Mouse (Mus musculus) kidney, postnatal 4 days (tissue): ENCODE measurements around the gene Sart1.
"Not testable (repeated sequence)": the region's sequence is repeated elsewhere in the genome, so short reads cannot be mapped to it uniquely, and the experiment has no call there.

Experiments used
- DNase-seq, 2 experiments: peaks; one replicate each; pipeline ENCODE4 v3.0.0; 2021; ENCODE audit warnings: mixed read lengths in 2 of 2

Sart1 gene

DNA sequence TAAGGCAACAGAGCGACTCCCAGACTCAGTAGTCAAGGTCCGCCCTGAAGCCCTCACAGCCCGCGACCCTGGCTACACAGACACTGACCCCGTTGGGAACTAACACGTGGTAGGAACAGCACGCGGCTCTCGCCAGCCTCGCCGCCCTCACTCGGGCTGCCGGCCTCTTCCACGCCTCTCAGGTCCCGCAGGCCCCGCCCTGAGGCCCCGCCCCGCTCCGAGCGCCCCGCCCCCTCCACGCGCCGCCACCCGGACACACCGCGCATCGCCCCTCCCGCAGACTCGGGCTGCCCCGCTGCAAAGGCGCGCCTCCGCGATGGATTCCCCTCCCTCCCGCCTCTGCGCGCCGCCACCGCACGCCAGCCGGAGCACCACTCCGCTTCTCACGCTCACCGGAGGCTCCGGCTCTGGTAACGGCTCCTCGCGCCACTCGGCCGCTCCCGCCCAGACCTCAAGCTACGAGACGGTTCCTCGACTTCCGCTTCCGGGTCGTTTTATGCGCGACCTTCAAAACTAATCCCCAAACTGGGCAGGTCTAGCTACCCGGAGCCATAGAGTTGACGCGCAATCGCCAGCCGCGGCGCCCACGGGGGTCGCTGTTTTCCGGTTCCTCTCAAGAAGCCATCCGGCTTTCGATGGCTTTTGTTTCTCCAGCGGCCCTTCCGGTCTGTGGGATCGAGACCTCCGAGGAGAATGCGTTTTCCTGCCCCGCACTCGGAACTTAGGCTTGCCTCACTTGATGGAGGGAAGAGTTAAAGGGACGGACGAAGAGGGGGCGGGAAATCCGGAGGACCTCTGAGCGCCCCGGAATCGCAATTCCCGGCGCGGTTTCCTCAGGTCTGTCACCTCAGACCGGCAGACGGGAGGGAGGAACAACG lies 22.1 kb downstream of the Sart1 start, which contains the start of gene Eif1ad:
Gene Eif1ad (plus strand): TSS at position 567 of the 878 bp plus-strand sequence.
- peak; percentile 97 to 98 for DNase-seq

DNA sequence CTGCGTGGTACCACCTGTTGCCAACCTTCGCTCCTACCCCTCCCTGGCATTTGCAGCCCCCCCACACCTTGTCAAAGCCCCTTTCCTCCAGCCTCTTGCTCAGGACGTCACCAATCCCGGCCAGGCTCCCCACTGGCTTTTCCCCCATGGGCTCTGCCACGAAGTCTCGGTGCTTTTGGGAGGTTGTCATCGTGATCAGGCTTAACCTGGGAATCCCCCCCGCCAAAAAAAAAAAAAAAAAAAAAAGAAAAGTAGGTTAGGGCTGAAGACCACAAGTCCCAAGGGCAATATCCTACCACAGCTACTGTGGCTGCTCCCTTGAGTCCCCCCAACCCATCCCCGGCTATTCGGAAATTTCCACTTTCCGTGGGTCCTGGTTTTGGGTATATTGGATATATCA lies 22.8 kb downstream of the Sart1 start:
- DNase-seq: no peak

DNA sequence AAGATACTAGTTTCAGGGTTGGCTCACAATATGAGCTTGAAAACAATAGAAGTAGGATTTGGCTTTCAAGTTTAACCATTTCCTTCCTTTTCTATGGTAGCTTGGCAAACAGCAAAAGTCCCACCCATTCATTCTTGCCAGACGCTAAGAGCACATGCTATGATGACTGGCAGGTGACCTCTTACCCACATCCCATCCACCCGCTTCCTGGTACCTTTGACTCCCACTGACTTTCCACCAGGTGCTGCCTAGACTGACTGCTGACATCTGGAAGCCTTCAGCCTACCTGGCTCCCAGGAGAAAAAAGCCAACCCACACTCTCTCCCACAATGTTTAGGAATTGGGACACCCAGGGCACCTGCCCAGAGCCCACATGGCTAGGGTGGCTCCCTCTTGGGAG lies 24.4 kb downstream of the Sart1 start:
- no peak for DNase-seq

DNA sequence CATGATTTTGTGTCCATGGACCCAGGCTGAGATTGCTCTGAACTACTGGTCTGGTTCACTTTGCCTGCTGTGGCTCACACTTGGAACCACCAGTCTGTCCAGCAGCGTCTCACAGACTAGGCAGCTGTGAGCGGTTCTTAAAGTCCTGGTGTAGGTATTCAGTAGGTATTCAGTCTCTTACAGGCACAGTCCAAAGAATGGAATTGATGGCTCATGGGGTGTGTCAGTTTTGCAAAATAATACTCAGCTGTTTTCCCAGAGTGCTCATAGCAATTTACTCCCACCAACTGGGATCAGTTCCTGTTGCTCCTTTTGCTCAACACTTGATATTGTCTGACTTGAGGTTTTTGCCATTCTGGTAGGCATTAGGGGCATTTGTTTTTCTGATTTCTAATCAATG lies 26.3 kb downstream of the Sart1 start:
- no peak for DNase-seq

DNA sequence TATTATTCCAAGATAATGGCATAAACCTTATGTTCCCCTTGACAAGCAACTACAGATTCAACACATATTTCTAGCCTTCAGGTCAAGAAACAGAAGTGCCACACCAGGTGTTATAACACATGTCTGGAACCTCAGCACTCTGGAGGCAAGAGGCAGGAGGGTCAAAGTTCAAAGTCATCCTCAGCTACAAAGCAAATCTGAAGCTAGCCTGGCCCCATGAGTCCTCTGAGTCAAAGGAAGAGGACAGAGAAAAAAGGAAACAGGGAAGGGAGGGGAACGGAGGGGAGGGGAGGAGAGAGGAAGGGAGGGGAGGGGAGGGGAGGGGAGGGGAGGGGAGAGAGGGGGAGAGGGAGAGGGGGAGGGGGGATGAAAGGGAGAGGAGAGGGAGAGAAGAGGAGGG lies 32.4 kb downstream of the Sart1 start:
- DNase-seq: no peak

DNA sequence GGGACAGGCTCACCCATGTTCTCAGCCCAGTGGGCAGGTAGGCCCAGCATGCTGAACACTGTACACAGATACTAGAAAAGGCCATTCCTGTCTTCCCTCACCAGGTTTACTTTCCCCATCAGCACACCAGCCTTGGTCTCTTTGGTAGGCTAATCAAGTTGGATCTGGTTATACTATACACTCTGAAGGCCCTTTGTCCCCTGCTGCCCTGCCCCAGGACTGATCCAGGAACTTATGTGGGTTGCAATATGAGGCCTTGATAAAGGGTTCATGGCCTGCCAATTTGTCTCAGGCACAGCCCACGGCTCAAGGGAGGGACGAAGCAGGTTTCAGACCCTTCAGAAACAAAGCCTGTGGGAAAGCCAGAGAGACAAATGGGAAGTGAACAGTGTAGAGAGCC lies 34.9 kb downstream of the Sart1 start:
- no peak for DNase-seq

DNA sequence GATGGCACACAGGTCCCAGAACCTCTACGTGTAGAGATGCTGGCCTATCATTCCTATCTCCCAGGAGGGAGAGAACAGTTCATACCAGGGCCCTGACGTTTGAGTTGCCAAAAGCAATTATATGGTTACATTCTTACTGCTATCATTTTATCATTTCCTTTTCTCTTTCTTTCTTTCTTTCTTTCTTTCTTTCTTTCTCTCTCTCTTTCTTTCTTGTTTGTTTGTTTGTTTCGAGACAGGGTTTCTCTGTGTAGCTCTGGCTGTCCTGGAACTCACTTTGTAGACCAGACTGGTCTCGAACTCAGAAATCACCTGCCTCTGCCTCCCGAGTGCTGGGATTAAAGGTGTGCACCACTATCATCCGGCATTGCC lies 39.0 kb downstream of the Sart1 start, which contains the start of gene Cst6:
Gene Cst6 (minus strand): TSS at position 73 of the 372 bp plus-strand sequence.
- DNase-seq: not testable (repeated sequence)

DNA sequence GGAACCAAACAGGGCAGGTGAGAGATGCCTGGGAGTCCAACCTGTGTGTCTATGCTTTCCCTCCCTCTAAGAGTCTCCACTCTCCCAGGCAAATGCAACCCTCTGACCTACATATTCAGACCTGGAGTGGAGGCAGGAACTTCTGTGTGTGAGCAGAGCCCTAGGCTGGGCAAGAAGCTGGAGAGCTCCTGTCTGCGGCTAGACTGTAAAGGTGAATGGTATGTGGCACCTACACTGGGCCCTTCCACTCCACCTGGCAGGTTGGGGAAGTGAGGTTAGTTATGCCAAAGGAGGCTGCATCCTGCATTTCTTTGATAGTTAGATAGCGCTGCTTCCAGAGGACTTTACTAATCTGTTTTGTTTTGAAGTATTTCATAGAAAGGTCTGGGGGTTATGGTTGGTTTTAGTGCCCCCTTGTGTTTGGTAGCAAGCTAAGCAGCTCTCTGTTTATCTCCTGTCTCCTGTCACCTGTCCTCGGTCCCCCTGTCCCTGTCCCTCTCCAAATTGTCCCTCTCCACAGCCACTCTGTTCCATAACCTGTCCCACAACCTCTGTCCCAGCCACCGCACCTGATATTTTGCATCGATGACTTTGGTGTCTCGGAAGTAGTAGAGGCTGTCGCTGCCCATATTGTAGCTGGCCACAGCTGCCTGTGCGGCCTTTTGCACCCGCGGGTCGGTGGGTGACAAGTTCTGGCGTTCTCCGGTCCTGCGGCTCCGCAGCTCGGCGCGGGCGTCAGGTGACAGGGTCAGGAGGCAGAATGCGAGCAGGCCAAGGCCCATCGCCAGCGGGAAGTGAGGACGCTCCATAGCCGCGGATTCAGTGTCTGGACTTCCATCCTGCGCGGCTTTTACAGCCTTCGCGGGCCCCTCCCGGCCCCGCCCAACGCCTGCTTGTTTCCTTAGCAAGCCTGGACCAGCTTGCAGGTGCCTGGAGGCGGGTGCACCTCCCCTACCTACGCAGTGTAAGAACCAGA lies 39.7 kb downstream of the Sart1 start:
- DNase-seq: peak; percentile 31 to 56

DNA sequence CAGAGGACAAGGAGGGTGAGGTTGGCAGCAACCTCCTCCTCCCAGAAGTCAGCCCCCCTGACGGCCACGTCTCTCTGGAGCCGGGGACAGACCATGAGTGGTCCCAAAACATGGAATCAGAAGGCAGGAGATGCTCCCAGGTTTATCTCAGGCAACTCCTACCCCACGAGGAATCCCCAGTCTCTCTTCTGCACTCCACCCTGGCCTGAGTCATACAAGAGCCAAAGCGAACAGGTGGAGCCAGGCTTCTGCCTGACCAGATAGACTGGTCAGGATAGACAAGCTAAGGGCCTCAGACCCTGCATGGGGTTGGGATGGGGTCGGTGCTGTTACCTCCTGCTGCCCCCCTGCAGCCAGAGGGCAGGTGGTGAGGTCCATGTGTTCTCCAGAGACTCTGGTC lies 40.4 kb downstream of the Sart1 start:
- DNase-seq: no peak

DNA sequence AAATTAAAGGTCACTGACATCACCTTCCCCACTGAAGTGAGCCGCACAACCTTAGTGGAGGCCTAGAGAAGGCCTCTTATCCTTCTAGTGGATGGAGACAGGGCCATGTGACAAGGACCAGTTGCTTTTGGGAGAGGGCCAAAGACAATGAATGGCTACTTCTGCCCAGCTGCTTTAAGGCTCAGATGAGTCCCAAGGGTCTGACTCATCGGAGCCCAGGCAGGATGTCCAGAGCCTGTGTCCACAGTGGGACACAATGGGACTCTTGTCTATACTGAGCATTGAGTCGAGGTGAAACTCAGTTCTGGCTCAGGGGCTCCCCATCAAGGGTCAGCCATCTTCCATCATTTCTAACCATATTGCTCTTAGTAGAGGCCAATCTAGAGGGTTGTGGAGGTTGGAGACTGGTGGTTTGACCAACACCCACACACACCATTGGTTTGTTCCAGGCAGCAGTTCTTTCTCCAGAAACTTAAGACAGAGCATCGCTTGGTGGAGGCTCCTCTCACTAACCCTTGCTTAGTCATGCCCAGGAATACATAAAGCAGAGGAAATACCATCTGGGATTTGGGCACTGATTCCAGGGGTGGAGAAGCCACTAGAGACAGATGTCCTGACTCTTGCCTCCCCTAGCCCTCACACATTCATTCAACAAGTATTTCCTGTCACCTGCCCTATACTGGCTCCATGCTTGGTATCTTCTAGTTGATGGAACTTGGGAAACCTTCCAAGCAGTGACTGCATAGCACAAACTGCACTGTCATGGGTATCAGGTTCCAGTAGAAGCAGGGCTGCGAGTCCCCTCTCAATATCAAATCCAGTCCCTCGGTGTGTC lies 43.0 kb downstream of the Sart1 start:
- DNase-seq: peak in 1 of 2 experiments; percentile 18

DNA sequence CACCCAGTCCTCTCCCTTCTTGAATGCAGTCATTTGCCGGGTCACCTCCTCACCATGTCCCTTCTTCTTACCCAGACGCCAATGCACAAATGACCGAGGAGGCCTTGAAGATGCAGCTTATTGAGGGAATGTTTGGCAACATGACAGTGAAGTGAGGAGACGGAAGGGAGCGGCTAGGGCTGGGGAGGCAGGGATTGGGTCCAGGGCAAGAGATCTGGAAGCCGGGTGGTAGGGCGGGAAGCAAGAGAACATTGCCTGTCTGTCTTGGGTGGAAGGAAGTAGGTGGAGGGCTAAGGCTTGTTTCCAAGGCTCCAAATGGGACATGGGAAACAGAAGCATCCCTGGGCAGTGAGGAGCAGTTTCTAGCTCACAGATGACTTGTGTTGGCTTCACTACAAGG lies 47.1 kb downstream of the Sart1 start:
- DNase-seq: no peak

DNA sequence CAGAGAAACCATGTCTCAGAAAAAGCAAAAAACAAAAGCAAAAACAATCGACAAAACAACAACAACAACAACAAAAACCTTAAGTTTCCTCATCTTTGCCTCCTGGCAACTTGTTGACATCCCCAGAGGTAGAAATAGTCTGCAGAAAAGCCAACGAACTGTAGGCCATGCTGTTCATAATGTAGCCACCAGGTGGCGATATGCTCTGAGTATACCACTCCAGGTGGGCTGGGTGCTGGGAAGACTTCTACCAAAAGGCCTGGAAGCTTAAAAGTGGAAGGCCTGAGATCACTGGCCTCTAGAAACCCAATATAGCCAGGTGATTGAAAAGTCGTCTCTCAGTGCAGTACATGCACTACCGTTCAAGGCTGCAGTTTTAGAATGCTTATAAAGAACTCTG lies 50.5 kb downstream of the Sart1 start:
- DNase-seq: peak; percentile 90 to 91

DNA sequence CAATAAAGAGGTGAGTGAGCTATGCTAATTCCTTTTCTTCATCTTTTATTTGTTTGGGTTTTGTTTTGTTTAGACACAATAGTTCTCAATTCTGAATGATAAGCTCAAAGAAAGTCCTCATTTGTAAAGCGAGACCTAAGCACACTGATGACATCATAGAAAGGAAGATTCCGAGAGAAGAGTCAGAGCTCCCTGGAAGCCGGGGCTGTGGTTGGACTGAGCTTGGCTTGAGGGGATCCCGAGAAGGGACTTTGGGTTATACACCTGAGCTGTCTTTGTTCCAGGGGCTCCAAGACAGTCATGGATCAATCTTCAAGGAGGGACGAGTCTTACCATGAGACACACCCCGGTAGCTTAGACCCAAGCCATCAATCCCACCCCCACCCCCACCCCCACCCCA lies 53.1 kb downstream of the Sart1 start, which contains the start of gene Catsper1:
Gene Catsper1 (plus strand): TSS at position 301 of the 400 bp plus-strand sequence.
- no peak for DNase-seq

DNA sequence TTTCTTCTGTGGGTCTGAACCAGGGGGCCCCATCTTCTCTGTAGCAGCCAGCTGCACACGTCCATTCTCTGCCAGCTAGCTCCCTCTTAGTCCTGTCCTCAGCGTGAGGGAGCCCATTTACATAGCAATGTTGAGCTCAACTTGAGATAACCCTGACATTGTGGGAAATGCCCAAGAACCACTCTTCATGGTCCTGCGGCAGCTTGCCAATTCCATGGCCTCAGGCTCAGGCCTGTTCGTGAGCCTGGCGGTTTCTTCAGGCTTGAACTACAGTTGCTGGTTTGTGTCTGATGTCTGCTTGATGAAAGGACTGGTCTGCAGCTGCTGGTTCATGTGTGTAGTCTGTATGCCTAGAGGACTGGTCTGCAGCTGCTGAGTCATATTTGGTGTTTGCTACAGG lies 53.8 kb downstream of the Sart1 start:
- DNase-seq: no peak

DNA sequence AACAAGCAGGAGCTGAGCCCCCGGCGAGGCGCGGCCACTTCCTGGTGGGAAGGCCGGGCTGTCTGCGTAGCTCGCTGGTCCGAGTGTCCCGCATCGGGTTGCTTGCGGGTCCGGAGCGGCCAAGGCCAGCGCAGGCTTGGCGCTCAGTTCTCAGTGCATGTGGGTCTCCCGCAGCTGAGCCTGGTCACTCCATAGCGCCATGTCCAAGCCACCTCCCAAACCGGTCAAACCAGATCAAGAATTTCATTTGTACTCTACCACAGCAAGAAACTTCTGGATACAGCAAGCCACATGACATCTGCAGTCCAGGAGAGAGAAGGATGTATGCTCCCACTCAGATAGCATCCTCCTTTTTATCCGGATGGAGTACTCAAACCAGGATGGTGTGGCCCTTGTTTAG lies 60.5 kb downstream of the Sart1 start:
- peak; percentile 20 to 28 for DNase-seq
